Comparison of ENCODE assay signal across 23 mouse cellular contexts in the genomic region with DNA sequence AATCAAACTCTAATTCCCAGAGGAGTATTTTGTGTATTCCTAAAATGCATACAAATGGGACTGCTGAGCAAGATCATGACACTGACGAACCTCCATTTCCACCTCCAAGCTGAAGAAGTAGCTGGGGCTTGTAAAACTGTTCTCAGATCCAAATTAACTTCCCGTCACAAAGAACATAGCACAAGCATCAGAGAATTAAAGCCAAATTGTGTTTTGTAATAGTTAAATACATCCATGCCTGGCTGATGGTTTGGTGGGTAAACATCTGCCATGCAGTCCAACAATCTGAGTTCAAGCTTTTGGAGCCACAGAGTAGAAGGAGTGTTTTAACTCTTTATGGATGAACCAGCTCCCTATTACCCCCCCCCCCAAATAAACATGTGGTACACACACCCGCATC. TPM values are rescaled to one million over a fixed set of nuclear protein-coding genes. Genes with fewer than 3 reads are reported as not detected.
"Had no signal": no experiment of that assay in that cellular context is flagged by ENCODE, and none has a peak within 500 bp of the region (broad histone marks: within the 10 kb centered on the region; RNA-seq: fewer than 3 reads in every experiment).

No protein-coding gene starts in this region.

- DNase-seq: retina, postnatal 1 day; right cerebral cortex, adult 18-20 months; right cerebral cortex, postnatal 14 days; right cerebral cortex, postnatal 25 days; right cerebral cortex, postnatal 4 days; spleen, adult 18-20 months; thymus, adult 18-20 months; thymus, adult 2 months; thymus, postnatal 14 days; thymus, postnatal 25 days; thymus, postnatal 36 days; thymus, postnatal 4 days had no signal

- H3K27ac ChIP-seq: neural tube, embryonic 13.5 days; neural tube, embryonic 15.5 days; stomach, embryonic 15.5 days; stomach, postnatal 0 days had no signal

- H3K4me1 ChIP-seq: neural tube, embryonic 13.5 days; neural tube, embryonic 15.5 days; stomach, embryonic 15.5 days had no signal

- H3K27me3 ChIP-seq: neural tube, embryonic 13.5 days; neural tube, embryonic 15.5 days; stomach, embryonic 15.5 days had no signal

- H3K9me3 ChIP-seq: neural tube, embryonic 13.5 days; neural tube, embryonic 15.5 days; stomach, embryonic 15.5 days had no signal

- H3K36me3 ChIP-seq: neural tube, embryonic 13.5 days; neural tube, embryonic 15.5 days; stomach, embryonic 15.5 days had no signal

- H3K4me2 ChIP-seq: neural tube, embryonic 13.5 days; neural tube, embryonic 15.5 days; stomach, embryonic 15.5 days had no signal

- H3K4me3 ChIP-seq: neural tube, embryonic 13.5 days; neural tube, embryonic 15.5 days; stomach, embryonic 15.5 days had no signal

- H3K9ac ChIP-seq: neural tube, embryonic 13.5 days; neural tube, embryonic 15.5 days; stomach, embryonic 15.5 days had no signal

RNA-seq across cellular contexts. Expression of a gene that starts 23.6 kb away (rescaled TPM):
- total RNA-seq: neutrophil, adult 5-6 weeks had no signal
- polyA plus RNA-seq: neural tube, embryonic 13.5 days; neural tube, embryonic 14.5 days; neural tube, embryonic 15.5 days; small intestine, adult 2 months; stomach, embryonic 14.5 days; stomach, embryonic 15.5 days; stomach, embryonic 16.5 days; testis, adult 2 months; urinary bladder, adult 2 months had no signal
